Mouse (Mus musculus) stomach, postnatal 0 days (tissue): ENCODE results near the gene Irak2. TPM values are rescaled to one million over a fixed set of nuclear protein-coding genes. Genes with fewer than 3 reads are reported as not detected.

ENCODE experiments used
- ATAC-seq: fragments of 200-750 bp; cut with Nextera tagmentation; 2 replicates; pipeline ENCODE4 v1.8.0; 2017; ENCODE audit not compliant: low FRiP score, low TSS enrichment
- DNase-seq: peaks from one replicate; pipeline ENCODE4 v3.0.0-alpha.2; 2016; ENCODE audit warnings: low spot score
- H3K27ac ChIP-seq: fragments of 300-500 bp; sonication (generic); replicated peaks from 2 replicates; pipeline ENCODE4 v1.5.1; 2014; ENCODE audit warnings: mild to moderate bottlenecking, control low read depth
- H3K27me3 ChIP-seq: fragments of 300-500 bp; sonication (generic); 2 replicates; pipeline ENCODE4 v1.6.1; 2014; ENCODE audit warnings: low read length; ENCODE audit not compliant: control insufficient read depth, insufficient read depth
- H3K36me3 ChIP-seq: fragments of 300-500 bp; sonication (generic); 2 replicates; pipeline ENCODE4 v1.6.1; 2014; ENCODE audit warnings: low read length, mixed read lengths; ENCODE audit not compliant: control insufficient read depth, insufficient read depth
- H3K4me1 ChIP-seq: fragments of 300-500 bp; sonication (generic); replicated peaks from 2 replicates; pipeline ENCODE4 v1.6.1; 2014; ENCODE audit warnings: antibody characterized with exemption; ENCODE audit not compliant: control insufficient read depth, insufficient read depth
- H3K4me2 ChIP-seq: fragments of 300-500 bp; sonication (generic); replicated peaks from 2 replicates; pipeline ENCODE4 v1.6.1; 2014; ENCODE audit warnings: low read depth, mild to moderate bottlenecking, control low read depth, moderate library complexity
- H3K4me3 ChIP-seq: fragments of 300-500 bp; sonication (generic); 2 replicates; pipeline ENCODE4 v1.5.1; 2014; ENCODE audit warnings: low read depth, low read length, control low read depth
- H3K9ac ChIP-seq: fragments of 300-500 bp; sonication (generic); 2 replicates; pipeline ENCODE4 v1.6.1; 2014; ENCODE audit warnings: mild to moderate bottlenecking, low read length, control low read depth, mixed read lengths
- H3K9me3 ChIP-seq: fragments of 300-500 bp; sonication (generic); 2 replicates; pipeline ENCODE4 v1.6.1; 2016; ENCODE audit warnings: low read length; ENCODE audit not compliant: control insufficient read depth
- CTCF ChIP-seq: IDR thresholded peaks from 2 replicates; pipeline ENCODE4 v1.5.1; 2016; ENCODE audit warnings: antibody characterized with exemption, low read depth, mild to moderate bottlenecking, moderate library complexity
- EP300 ChIP-seq: optimal IDR thresholded peaks from 2 replicates; pipeline ENCODE3; 2016; ENCODE audit warnings: antibody characterized with exemption
- WGBS: fragments of 180-500 bp; shearing (Covaris S2); extraction: QIAGEN DNeasy Blood & Tissue Kit; methylation state at CpG from one replicate; pipeline ENCODE4 v1.1.7; 2014; 5-methylcytosine and 5-hydroxymethylcytosine counted together
- polyA plus RNA-seq: library from polyadenylated mRNA; unstranded; fragments of >200 nt; fragmentation: Nextera tagmentation; extraction: Ambion mirVana; gene quantifications from 2 replicates; pipeline ENCODE4 v1.2.1, GENCODE M21; 2015

Irak2 gene
- polyA plus RNA-seq, 1 experiment from 2014 or later, result 9.6 TPM

DNA sequence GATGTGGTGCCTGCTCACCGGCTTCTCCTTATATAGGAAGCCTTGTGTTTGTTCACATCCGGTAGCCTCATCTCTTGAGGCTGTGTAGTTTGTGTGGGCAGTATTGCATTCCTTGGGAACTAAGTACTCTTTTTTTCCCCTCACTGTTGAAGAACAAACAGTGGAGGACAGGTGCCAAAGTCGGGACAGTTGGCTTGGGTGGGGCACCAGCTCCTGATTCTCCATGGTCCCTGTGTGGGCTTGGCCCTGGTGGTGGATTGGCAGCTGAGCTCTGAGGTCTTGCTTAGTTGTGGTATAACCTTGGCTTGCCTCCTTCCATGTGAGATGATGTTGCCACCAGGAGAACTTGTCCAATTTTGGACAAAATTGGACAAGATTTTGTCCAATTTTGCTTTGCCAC is 81.6 kb downstream of the Irak2 start, which contains the start of gene Ghrl:
Gene Ghrl, minus strand, starts transcription at position 3 of the 400 bp plus-strand sequence.
- DNase-seq, result no peak
- TF ChIP-seq CTCF, result no peak
- TF ChIP-seq EP300, result no peak
- WGBS, result 56% methylated on average over 3 of the region's 3 CpGs
- H3K4me2 ChIP-seq, result no peak within 1 kb of the TSS
- no peak for ATAC-seq
- no peaks in the 10 kb centered on the region for H3K27me3 ChIP-seq
- no peak within 1 kb of the TSS for H3K4me3 ChIP-seq
- no peak within 1 kb of the TSS for H3K9ac ChIP-seq
- H3K36me3 ChIP-seq, result peaks cover 19% of the 10 kb centered on the region; the same call in 1 of the 2 replicates
- H3K9me3 ChIP-seq, result no peaks in the 10 kb centered on the region
- H3K27ac ChIP-seq, result no peak within 1 kb of the TSS; the same call in 1 of the 2 replicates
- H3K4me1 ChIP-seq, result no peaks in the 10 kb centered on the region

- 63% methylated on average over 4 of the region's 4 CpGs for WGBS
- TF ChIP-seq EP300 (no peak), CTCF (no peak)
- no peak overlapping the region for H3K27ac ChIP-seq
- peak; percentile 26 for DNase-seq
- H3K4me3 ChIP-seq, result no peak overlapping the region
- H3K27me3 ChIP-seq, result no peaks in the 10 kb centered on the region
- no peaks in the 10 kb centered on the region for H3K9me3 ChIP-seq
- no peak overlapping the region for H3K4me2 ChIP-seq
- no peak overlapping the region for H3K9ac ChIP-seq
- H3K4me1 ChIP-seq, result no peaks in the 10 kb centered on the region
- peaks cover 13% of the 10 kb centered on the region; the same call in 1 of the 2 replicates for H3K36me3 ChIP-seq
- peak; percentile 54 for ATAC-seq
Measured at GRCm38 (mm10) chr6:113721061-113721460, 82.8 kb downstream of the Irak2 start.

- DNase-seq, result no peak
- H3K27ac ChIP-seq, result no peak overlapping the region
- no peak overlapping the region for H3K4me2 ChIP-seq
- H3K9me3 ChIP-seq, result no peaks in the 10 kb centered on the region
- H3K9ac ChIP-seq, result no peak overlapping the region
- H3K36me3 ChIP-seq, result peaks cover 27% of the 10 kb centered on the region
- no peak for TF ChIP-seq CTCF
- TF ChIP-seq EP300, result no peak
- H3K4me3 ChIP-seq, result no peak overlapping the region
- no peak for ATAC-seq
- no peaks in the 10 kb centered on the region for H3K4me1 ChIP-seq
- H3K27me3 ChIP-seq, result no peaks in the 10 kb centered on the region
- 80% methylated on average over 7 of the region's 7 CpGs for WGBS
Measured at GRCm38 (mm10) chr6:113728181-113728580, 89.9 kb downstream of the Irak2 start.

DNA sequence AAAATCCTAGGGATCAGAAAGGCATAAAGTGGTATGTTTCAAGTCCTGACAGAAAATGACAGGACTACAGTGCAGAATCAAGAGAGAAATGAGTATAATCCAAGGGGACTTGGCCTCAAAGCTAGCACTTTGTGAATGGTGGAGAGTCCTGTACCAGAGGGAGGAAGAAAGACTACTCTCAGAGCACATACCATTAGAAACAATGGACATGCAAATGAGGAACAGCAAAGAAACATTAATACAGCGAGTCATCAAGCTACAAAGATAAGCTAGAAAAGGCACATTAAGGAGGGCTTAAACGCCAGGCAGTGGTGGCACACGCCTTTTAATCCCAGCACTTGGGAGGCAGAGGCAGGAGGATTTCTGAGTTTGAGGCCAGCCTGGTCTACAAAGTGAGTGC is 93.0 kb downstream of the Irak2 start:
- peaks cover 35% of the 10 kb centered on the region for H3K36me3 ChIP-seq
- DNase-seq (no peak), ATAC-seq (no peak)
- H3K9me3 ChIP-seq, result no peaks in the 10 kb centered on the region
- no peak overlapping the region for H3K27ac ChIP-seq
- H3K9ac ChIP-seq, result no peak overlapping the region
- H3K4me3 ChIP-seq, result no peak overlapping the region
- no peak overlapping the region for H3K4me2 ChIP-seq
- H3K4me1 ChIP-seq, result no peaks in the 10 kb centered on the region
- 95% methylated on average over 3 of the region's 3 CpGs for WGBS
- no peaks in the 10 kb centered on the region for H3K27me3 ChIP-seq
- TF ChIP-seq CTCF (no peak), EP300 (no peak)

DNA sequence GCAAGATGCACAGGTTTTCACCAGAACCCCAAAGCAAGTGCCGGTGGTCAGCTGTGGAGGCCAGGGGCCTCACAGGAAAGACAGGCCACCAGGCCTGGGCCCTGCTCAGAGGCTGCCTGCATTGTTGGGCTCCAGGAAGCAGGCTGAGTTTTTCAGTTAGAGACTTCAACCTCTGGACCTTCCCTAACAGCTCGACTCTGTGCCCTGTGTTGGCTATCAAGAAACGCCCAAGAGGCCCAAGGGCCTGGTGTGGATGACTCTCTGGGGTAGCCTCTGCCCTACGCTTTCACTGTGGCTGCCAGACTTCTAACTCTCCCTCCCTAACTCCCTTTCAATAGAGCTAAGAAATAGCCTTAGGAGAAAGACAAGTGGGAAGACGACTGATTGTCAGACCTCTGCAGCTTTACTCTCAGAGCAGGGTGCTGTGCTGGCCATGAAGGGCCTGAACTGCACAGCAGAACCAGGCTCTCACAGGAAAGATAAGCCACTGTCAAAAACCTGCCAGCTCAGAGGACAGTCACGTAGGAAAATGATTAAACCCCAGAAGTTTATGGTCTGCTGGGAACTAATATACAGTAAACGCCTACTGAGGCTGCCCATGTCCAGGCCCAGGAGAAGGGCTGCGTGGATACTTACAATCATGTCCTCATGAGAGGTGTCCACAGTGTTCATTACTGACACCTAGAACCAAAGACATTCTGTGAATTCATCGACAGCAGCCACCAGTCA is 99.2 kb downstream of the Irak2 start:
- no peak overlapping the region for H3K4me3 ChIP-seq
- peak; percentile 39; the same call in 1 of the 2 replicates for ATAC-seq
- no peak overlapping the region for H3K4me2 ChIP-seq
- H3K4me1 ChIP-seq, result peaks cover 4% of the 10 kb centered on the region; the same call in 1 of the 2 replicates
- no peak overlapping the region for H3K9ac ChIP-seq
- 0 out of 2 replicates have a peak, but pooled peaks cover 9% of the 10 kb centered on the region for H3K36me3 ChIP-seq
- no peaks in the 10 kb centered on the region for H3K9me3 ChIP-seq
- no peaks in the 10 kb centered on the region for H3K27me3 ChIP-seq
- 90% methylated on average over 9 of the region's 9 CpGs for WGBS
- H3K27ac ChIP-seq, result no peak overlapping the region
- DNase-seq, result no peak
- TF ChIP-seq CTCF (no peak), EP300 (no peak)
